ENCODE assay signal across 8 mouse cellular contexts in the genomic region with DNA sequence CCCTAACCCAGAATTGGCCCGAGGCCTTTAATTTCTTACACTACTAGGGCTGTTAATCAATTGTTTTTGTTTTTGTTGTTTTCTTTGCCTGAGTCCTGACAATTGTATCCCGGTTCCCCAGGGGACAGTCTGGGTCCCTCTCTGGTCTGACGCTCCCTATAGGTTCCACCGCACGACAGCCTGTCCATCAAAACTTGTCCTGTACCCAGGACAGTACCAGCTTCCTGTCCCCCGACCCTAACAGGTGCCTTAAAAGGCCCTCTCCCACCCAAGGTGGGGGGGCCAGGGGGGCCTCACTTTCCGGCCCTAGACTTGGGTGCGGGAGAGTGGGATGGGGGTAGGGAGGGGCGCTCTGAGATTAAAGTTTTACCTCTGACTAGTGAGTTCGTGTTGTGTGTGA. TPM values are rescaled to one million over a fixed set of nuclear protein-coding genes. Genes with fewer than 3 reads are reported as not detected.
DNase-seq lines count a peak whose midpoint lies in the region; ATAC-seq and TF ChIP-seq lines count a peak whose summit lies in the region.

No protein-coding gene starts in this region.

- peak overlapping the region; percentile 81 for H3K4me2 ChIP-seq in heart, embryonic 14.5 days (ENCODE audit: low read length)
- peak overlapping the region; percentile 58 for H3K4me2 ChIP-seq in forebrain, postnatal 0 days (ENCODE audit: low read depth)

- no peak for TF ChIP-seq POLR2A in ES-Bruce4 (IDR thresholded peaks at IDR 0.05; ENCODE audit: insufficient read depth, low read length)

- H3K27ac ChIP-seq in heart, embryonic 14.5 days (replicated peaks in 1 of 2; ENCODE audit: control insufficient read depth in 1 of 2, insufficient read depth in 1 of 2, low read depth in 2 of 2, low read length in 2 of 2): peak overlapping the region; percentile 93 to 96
- peak overlapping the region; percentile 28 for H3K27ac ChIP-seq in ES-Bruce4 (ENCODE audit: insufficient read depth, low read length)
- H3K27ac ChIP-seq in forebrain, postnatal 0 days (ENCODE audit: low read depth, low read length): peak overlapping the region; percentile 80
- H3K27ac ChIP-seq in midbrain, embryonic 10.5 days (replicated peaks): peak overlapping the region; percentile 87

- no peak for ATAC-seq in heart, embryonic 14.5 days (ENCODE audit: insufficient number of reproducible peaks, insufficient read depth, low FRiP score, low read depth)
- no peak for ATAC-seq in forebrain, postnatal 0 days

- H3K4me1 ChIP-seq in heart, embryonic 14.5 days (ENCODE audit: control insufficient read depth in 2 of 2, insufficient read depth in 2 of 2, low read length in 2 of 2): peaks cover 23 to 48% of the 10 kb centered on the region in 2 experiments
- H3K4me1 ChIP-seq in ES-Bruce4 (ENCODE audit: control insufficient read depth, insufficient read depth, low read length): no peaks in the 10 kb centered on the region
- peaks cover 11% of the 10 kb centered on the region for H3K4me1 ChIP-seq in forebrain, postnatal 0 days (ENCODE audit: insufficient read depth)
- H3K4me1 ChIP-seq in midbrain, embryonic 10.5 days: peaks cover 79% of the 10 kb centered on the region

- H3K4me3 ChIP-seq in heart, embryonic 14.5 days (ENCODE audit: control insufficient read depth in 1 of 2, insufficient read depth in 1 of 2, low read depth in 1 of 2, low read length in 2 of 2): peak overlapping the region; percentile 46 to 59
- H3K4me3 ChIP-seq in ES-Bruce4 (ENCODE audit: low read depth, low read length): peak overlapping the region; percentile 77; the same call in 1 of the 2 replicates
- peak overlapping the region; percentile 34 for H3K4me3 ChIP-seq in forebrain, postnatal 0 days (ENCODE audit: low read depth, low read length)
- peak overlapping the region; percentile 59 for H3K4me3 ChIP-seq in midbrain, embryonic 10.5 days

- TF ChIP-seq CTCF in ES-Bruce4 (IDR thresholded peaks at IDR 0.05; ENCODE audit: low read depth, low read length): no peak
- TF ChIP-seq CTCF in forebrain, postnatal 0 days (IDR thresholded peaks at IDR 0.05; ENCODE audit: low read depth): no peak

- WGBS in heart, embryonic 14.5 days: 35% methylated on average over 10 of the region's 10 CpGs
- WGBS in forebrain, postnatal 0 days: 35% methylated on average over 10 of the region's 10 CpGs
- WGBS in midbrain, embryonic 10.5 days: 50% methylated on average over 10 of the region's 10 CpGs

- DNase-seq in heart, adult 11 months: no peak
- DNase-seq in forebrain, postnatal 0 days: no peak
- DNase-seq in midbrain, embryonic 10.5 days (ENCODE audit: low spot score): no peak
- DNase-seq in embryo, embryonic 10.5 days (ENCODE audit: low spot score): no peak
- no peak for DNase-seq in adrenal gland, postnatal 36 days
- DNase-seq in layer of hippocampus, postnatal 36 days: no peak

- peak overlapping the region; percentile 73 for H3K9ac ChIP-seq in heart, embryonic 14.5 days (ENCODE audit: low read length)
- peak overlapping the region; percentile 35 for H3K9ac ChIP-seq in ES-Bruce4 (ENCODE audit: low read depth, poor library complexity, severe bottlenecking)
- peak overlapping the region; percentile 49 for H3K9ac ChIP-seq in forebrain, postnatal 0 days

- no peak for TF ChIP-seq EP300 in ES-Bruce4 (IDR thresholded peaks at IDR 0.05; ENCODE audit: insufficient read depth, low read depth, low read length)

- H3K36me3 ChIP-seq in heart, embryonic 14.5 days (ENCODE audit: control insufficient read depth, insufficient read depth, low read length): peaks cover 34% of the 10 kb centered on the region
- H3K36me3 ChIP-seq in ES-Bruce4 (ENCODE audit: control insufficient read depth, insufficient read depth, low read length, poor library complexity, severe bottlenecking): no peaks in the 10 kb centered on the region
- peaks cover 15% of the 10 kb centered on the region for H3K36me3 ChIP-seq in forebrain, postnatal 0 days (ENCODE audit: insufficient read depth)
- peaks cover 30% of the 10 kb centered on the region for H3K36me3 ChIP-seq in midbrain, embryonic 10.5 days

- H3K27me3 ChIP-seq in heart, embryonic 14.5 days (ENCODE audit: control insufficient read depth, insufficient read depth, low read length): no peaks in the 10 kb centered on the region
- H3K27me3 ChIP-seq in ES-Bruce4 (ENCODE audit: control insufficient read depth, insufficient read depth, low read length, poor library complexity, severe bottlenecking): no peaks in the 10 kb centered on the region
- H3K27me3 ChIP-seq in forebrain, postnatal 0 days (ENCODE audit: insufficient read depth, low read length): no peaks in the 10 kb centered on the region
- no peaks in the 10 kb centered on the region for H3K27me3 ChIP-seq in midbrain, embryonic 10.5 days (ENCODE audit: low read depth, poor library complexity, severe bottlenecking)

- no peaks in the 10 kb centered on the region for H3K9me3 ChIP-seq in heart, embryonic 14.5 days (ENCODE audit: control insufficient read depth, low read length)
- H3K9me3 ChIP-seq in ES-Bruce4 (replicated peaks; ENCODE audit: control insufficient read depth, insufficient read depth, low read length, poor library complexity, severe bottlenecking): no peaks in the 10 kb centered on the region
- H3K9me3 ChIP-seq in forebrain, postnatal 0 days (ENCODE audit: low read length): no peaks in the 10 kb centered on the region
- H3K9me3 ChIP-seq in midbrain, embryonic 10.5 days (replicated peaks): no peaks in the 10 kb centered on the region

RNA-seq across cellular contexts. Expression of a gene that starts 1.9 kb away (rescaled TPM):
- 19.4 and 22.7 TPM in 2 replicates for polyA plus RNA-seq in heart, embryonic 14.5 days (2014; fragmentation: Nextera tagmentation; extraction: Ambion mirVana)
- 22.3 and 30.3 TPM in 2 replicates for polyA plus RNA-seq in ES-Bruce4 (2011; ENCODE audit: insufficient read depth, insufficient read length, low read depth, missing spikeins)
- total RNA-seq in forebrain, postnatal 0 days (2014; rRNA removed): 30.5 and 31.0 TPM in 2 replicates
- polyA plus RNA-seq in forebrain, postnatal 0 days (2015; fragmentation: Nextera tagmentation; extraction: Ambion mirVana): 27.2 and 29.8 TPM in 2 replicates
- polyA plus RNA-seq in midbrain, embryonic 10.5 days (2016; fragmentation: Nextera tagmentation; extraction: Ambion mirVana): 38.1 and 38.4 TPM in 2 replicates
- total RNA-seq in adrenal gland, postnatal 36 days (2021): 10 to 100 TPM; 41.7 to 50.6 TPM
- 10 to 100 TPM; 27.1 to 27.2 TPM for total RNA-seq in layer of hippocampus, postnatal 36 days (2021)

RNA-seq across cellular contexts. Expression of a gene that starts 6.2 kb away (rescaled TPM):
- 44.5 and 53.5 TPM in 2 replicates for polyA plus RNA-seq in heart, embryonic 14.5 days (2014; fragmentation: Nextera tagmentation; extraction: Ambion mirVana)
- 33.9 and 46.7 TPM in 2 replicates for polyA plus RNA-seq in ES-Bruce4 (2011; ENCODE audit: insufficient read depth, insufficient read length, low read depth, missing spikeins)
- total RNA-seq in forebrain, postnatal 0 days (2014; rRNA removed): 71.9 and 378 TPM in 2 replicates
- polyA plus RNA-seq in forebrain, postnatal 0 days (2015; fragmentation: Nextera tagmentation; extraction: Ambion mirVana): 87.8 and 115 TPM in 2 replicates
- polyA plus RNA-seq in midbrain, embryonic 10.5 days (2016; fragmentation: Nextera tagmentation; extraction: Ambion mirVana): 77.8 and 89.4 TPM in 2 replicates
- total RNA-seq in adrenal gland, postnatal 36 days (2021): 10 to 100 TPM; 54.1 to 73.4 TPM
- 10 to 100 TPM; 63.7 to 64.6 TPM for total RNA-seq in layer of hippocampus, postnatal 36 days (2021)

RNA-seq across cellular contexts. Expression of a gene that starts 6.2 kb away (rescaled TPM):
- polyA plus RNA-seq in heart, embryonic 14.5 days (2014; fragmentation: Nextera tagmentation; extraction: Ambion mirVana): 33.4 and 61.6 TPM in 2 replicates
- polyA plus RNA-seq in ES-Bruce4 (2011; ENCODE audit: insufficient read depth, insufficient read length, low read depth, missing spikeins): 38.1 and 38.3 TPM in 2 replicates
- 89.9 and 109 TPM in 2 replicates for total RNA-seq in forebrain, postnatal 0 days (2014; rRNA removed)
- polyA plus RNA-seq in forebrain, postnatal 0 days (2015; fragmentation: Nextera tagmentation; extraction: Ambion mirVana): 105 and 112 TPM in 2 replicates
- 89.5 and 98.1 TPM in 2 replicates for polyA plus RNA-seq in midbrain, embryonic 10.5 days (2016; fragmentation: Nextera tagmentation; extraction: Ambion mirVana)
- 100 to 1,000 TPM; 108 to 118 TPM for total RNA-seq in adrenal gland, postnatal 36 days (2021)
- 10 to 100 TPM; 78.8 to 80.6 TPM for total RNA-seq in layer of hippocampus, postnatal 36 days (2021)

RNA-seq across cellular contexts. Expression of a gene that starts 14.6 kb away (rescaled TPM):
- polyA plus RNA-seq in heart, embryonic 14.5 days (2014; fragmentation: Nextera tagmentation; extraction: Ambion mirVana): 279 and 310 TPM in 2 replicates
- polyA plus RNA-seq in ES-Bruce4 (2011; ENCODE audit: insufficient read depth, insufficient read length, low read depth, missing spikeins): 153 and 160 TPM in 2 replicates
- total RNA-seq in forebrain, postnatal 0 days (2014; rRNA removed): 404 and 498 TPM in 2 replicates
- 495 and 513 TPM in 2 replicates for polyA plus RNA-seq in forebrain, postnatal 0 days (2015; fragmentation: Nextera tagmentation; extraction: Ambion mirVana)
- 478 and 516 TPM in 2 replicates for polyA plus RNA-seq in midbrain, embryonic 10.5 days (2016; fragmentation: Nextera tagmentation; extraction: Ambion mirVana)
- 100 to 1,000 TPM; 215 to 274 TPM for total RNA-seq in adrenal gland, postnatal 36 days (2021)
- 100 to 1,000 TPM; 346 to 359 TPM for total RNA-seq in layer of hippocampus, postnatal 36 days (2021)

RNA-seq across cellular contexts. Expression of a gene that starts 37.5 kb away (rescaled TPM):
- polyA plus RNA-seq in heart, embryonic 14.5 days (2014; fragmentation: Nextera tagmentation; extraction: Ambion mirVana): 52.6 and 59.5 TPM in 2 replicates
- polyA plus RNA-seq in ES-Bruce4 (2011; ENCODE audit: insufficient read depth, insufficient read length, low read depth, missing spikeins): 54.0 and 65.6 TPM in 2 replicates
- 113 and 148 TPM in 2 replicates for total RNA-seq in forebrain, postnatal 0 days (2014; rRNA removed)
- 142 and 151 TPM in 2 replicates for polyA plus RNA-seq in forebrain, postnatal 0 days (2015; fragmentation: Nextera tagmentation; extraction: Ambion mirVana)
- 213 and 220 TPM in 2 replicates for polyA plus RNA-seq in midbrain, embryonic 10.5 days (2016; fragmentation: Nextera tagmentation; extraction: Ambion mirVana)
- total RNA-seq in adrenal gland, postnatal 36 days (2021): 10 to 100 TPM; 86.1 to 97.1 TPM
- total RNA-seq in layer of hippocampus, postnatal 36 days (2021): 100 to 1,000 TPM in 1 of 2 experiments, 10 to 100 TPM in 1; 97.2 to 113 TPM

Comparison
In these comparisons a context has a peak if more than half of its experiments do, and no peak if none do; other contexts are left out.
1. H3K27ac ChIP-seq: peak in every context shown above with its lines; median percentile 94 in heart, embryonic 14.5 days; 87 in midbrain, embryonic 10.5 days; 80 in forebrain, postnatal 0 days; 28 in ES-Bruce4.